Mouse (Mus musculus): ENCODE results near the gene Prune1.
"Not testable (repeated sequence)": the region's sequence is repeated elsewhere in the genome, so short reads cannot be mapped to it uniquely, and the experiment has no call there.

Prune1 gene

GRCm38 (mm10) chr3:95235386-95236301 lies 46.2 kb downstream of the Prune1 start:
- DNase-seq (ENCODE audit: low spot score) = no peak

DNA sequence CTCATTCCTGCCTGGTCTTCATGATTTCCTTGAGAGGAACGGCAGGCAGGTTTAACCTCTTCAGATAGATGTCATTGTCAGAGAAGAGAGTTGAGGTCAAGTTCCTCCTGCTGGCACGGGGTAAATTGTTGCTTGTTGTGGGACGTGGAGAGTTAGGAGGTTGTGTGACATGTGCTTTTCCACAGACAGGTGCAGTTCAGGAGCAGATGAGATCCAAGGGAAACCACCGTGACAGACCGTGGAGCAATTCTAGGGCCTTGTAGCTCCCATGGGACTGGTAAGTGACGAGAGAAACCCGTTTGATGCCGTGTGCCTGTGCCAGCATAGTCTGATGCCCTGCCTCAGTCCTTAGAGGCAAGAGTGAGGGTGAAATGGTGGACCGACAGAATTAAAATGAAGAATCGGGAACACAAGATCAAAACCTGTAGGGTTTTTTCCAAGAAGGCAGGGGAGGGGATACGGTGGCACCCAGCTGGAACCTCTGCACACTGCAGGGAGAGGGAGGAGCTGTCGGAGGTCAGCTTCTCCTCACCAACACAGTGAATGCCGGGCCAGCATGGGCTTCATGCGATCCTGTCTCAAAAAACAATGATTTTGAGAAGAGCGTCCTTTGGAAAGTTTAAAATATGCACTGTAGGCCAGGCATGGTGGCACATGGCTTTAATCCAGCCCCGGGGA lies 48.4 kb downstream of the Prune1 start:
- DNase-seq (ENCODE audit: low spot score) = no peak

GRCm38 (mm10) chr3:95232771-95233170 lies 49.1 kb downstream of the Prune1 start:
- DNase-seq (ENCODE audit: low spot score) = no peak

GRCm38 (mm10) chr3:95231298-95232221 lies 50.3 kb downstream of the Prune1 start, which contains the start of gene Mllt11:
Mllt11 (minus strand) TSS chr3:95232171.
- no peak for DNase-seq (ENCODE audit: low spot score)

GRCm38 (mm10) chr3:95230495-95231297 lies 51.2 kb downstream of the Prune1 start:
- DNase-seq (ENCODE audit: low spot score) = peak; percentile 18

GRCm38 (mm10) chr3:95229781-95230494 lies 51.9 kb downstream of the Prune1 start:
- DNase-seq (ENCODE audit: low spot score) = peak; percentile 22

DNA sequence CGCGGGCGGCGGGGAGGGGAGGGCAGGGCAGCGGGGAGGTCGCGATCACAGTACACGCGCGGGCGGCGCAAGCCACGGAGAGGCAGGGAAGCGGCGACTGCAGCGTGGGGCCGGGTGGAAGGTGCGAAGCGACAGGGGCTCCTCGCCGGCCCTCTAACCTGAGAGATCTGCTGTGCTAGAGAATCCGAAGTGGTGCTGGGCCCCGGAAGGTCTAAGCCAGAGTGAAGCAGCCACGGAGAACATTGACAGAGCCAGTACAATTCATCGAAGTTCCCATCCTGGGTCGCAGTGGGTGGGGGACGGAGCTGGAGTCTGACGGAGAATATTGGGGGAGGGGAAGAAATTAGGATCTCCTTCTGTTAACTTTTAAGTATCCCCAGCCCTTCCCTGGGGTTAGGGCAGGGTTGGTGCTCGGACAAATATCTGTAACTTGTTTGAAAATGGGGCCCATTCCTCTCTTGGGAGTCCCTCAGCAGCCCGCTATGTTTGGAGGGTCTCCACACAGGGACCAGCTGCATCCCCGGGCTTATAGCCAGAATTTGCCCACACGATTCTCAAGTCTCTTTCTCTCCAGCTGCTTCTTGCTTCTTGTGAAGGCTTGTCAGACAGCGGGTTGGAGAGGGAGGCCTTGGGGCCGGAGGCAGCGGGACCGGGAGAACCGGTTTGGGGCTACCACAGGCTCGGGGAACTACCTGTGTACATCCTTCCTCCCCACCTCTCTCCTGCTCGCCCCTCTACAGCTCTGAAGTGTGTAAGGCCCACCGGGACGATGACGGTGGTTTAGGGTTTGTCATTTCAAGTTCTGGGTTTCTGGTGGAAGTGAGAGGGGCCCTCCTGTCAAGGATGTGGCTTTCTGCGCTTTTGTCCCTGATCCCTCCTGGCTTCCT lies 52.7 kb downstream of the Prune1 start:
- peak; percentile 29 for DNase-seq (ENCODE audit: low spot score)

- peak; percentile 89 for DNase-seq (ENCODE audit: low spot score)
Observed at GRCm38 (mm10) chr3:95228148-95228893, 53.6 kb downstream of the Prune1 start, which contains the start of gene Cdc42se1. Cdc42se1 (plus strand) TSS chr3:95228732.

DNA sequence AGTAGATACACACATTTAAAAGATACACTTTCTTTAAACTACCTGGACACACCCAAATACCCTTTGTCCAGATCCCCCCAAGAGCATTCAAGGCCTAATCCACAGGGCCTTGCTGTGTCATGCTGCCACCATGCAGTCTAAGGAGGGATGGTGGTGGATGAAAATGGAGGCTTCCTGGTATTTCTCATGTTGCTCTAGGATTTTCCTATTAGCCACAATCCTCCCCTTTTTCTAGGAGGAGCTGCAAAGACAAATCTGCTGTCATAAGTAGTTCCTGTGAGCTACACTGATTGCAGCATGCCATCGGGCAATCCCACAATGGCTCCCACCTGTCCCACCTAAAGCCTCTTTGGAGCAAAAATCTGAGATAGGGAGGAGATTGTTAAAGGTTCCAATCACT lies 54.7 kb downstream of the Prune1 start:
- peak; percentile 20 for DNase-seq (ENCODE audit: low spot score)

- DNase-seq (ENCODE audit: low spot score) = peak; percentile 68
Observed at GRCm38 (mm10) chr3:95224295-95224694, 57.6 kb downstream of the Prune1 start.

GRCm38 (mm10) chr3:95223041-95223440 lies 58.8 kb downstream of the Prune1 start:
- no peak for DNase-seq (ENCODE audit: low spot score)

DNA sequence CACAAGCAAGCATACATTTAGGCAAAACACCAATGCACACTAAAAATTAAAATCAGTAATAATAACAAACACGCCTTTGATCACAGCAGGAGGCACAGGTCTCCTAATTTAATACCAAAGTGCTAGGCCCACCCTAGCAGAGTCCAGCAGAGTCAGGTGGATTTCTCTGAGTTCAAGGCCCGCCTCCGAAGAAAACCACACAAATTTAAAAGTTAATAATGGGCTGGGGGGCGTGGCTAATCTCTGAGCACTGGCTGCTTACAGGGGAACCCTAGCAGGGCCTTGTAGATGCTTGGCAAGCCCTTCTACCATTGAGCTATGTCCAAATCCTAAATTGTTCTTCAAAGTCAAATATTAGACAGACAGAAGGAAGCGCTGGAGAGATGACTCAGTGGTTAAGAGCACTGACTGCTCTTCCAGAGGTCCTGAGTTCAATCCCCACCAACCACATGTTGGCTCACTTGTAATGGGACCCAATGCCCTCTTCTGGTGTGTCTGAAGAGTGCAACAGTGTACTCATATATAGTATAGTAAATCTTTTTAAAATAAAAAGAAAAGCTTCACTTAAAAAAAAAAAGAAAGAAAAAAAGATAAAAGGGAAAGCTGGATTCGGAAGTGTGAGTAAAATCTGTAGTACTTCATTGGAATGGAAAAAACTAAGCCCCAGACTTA lies 63.3 kb downstream of the Prune1 start:
- DNase-seq (ENCODE audit: low spot score) = no peak

GRCm38 (mm10) chr3:95217255-95218134 lies 64.4 kb downstream of the Prune1 start, which contains the start of gene Gabpb2:
Gabpb2 (minus strand) TSS chr3:95217916.
- peak; percentile 96 for DNase-seq (ENCODE audit: low spot score)

GRCm38 (mm10) chr3:95216655-95217254 lies 65.1 kb downstream of the Prune1 start:
- DNase-seq (ENCODE audit: low spot score) = no peak

- DNase-seq (ENCODE audit: low spot score) = no peak
Observed at GRCm38 (mm10) chr3:95213609-95213975, 68.3 kb downstream of the Prune1 start.

DNA sequence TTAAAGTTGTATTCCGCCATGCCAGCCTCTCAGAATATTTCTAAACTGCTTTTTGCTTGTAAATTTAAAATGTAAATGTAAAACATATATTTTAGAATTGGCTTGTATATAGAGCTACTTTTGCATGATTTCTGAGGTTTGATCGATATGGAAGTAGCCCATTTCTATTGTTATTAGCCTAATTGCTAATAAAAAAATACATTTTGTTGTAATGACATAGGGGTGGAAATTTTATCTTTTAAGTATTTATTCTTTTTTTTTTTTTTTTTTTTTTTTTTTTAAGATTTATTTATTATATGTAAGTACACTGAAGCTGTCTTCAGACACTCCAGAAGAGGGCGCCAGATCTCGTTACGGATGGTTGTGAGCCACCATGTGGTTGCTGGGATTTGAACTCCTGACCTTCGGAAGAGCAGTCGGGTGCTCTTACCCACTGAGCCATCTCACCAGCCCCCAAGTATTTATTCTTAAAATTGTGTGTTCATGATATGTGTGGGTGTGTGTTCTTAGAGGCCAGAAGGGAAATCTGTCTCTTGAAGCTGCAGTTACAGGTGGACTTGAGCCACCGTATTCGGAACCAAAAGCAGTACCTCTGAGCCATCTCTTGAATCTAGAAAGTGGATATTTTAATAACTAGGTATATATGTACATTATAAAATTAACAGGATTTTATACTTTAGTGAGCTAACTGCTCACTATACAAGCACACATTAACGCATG lies 68.8 kb downstream of the Prune1 start:
- DNase-seq (ENCODE audit: low spot score) = not testable (repeated sequence)
